Mouse (Mus musculus): ENCODE data around the gene Cyp27a1.

DNA sequence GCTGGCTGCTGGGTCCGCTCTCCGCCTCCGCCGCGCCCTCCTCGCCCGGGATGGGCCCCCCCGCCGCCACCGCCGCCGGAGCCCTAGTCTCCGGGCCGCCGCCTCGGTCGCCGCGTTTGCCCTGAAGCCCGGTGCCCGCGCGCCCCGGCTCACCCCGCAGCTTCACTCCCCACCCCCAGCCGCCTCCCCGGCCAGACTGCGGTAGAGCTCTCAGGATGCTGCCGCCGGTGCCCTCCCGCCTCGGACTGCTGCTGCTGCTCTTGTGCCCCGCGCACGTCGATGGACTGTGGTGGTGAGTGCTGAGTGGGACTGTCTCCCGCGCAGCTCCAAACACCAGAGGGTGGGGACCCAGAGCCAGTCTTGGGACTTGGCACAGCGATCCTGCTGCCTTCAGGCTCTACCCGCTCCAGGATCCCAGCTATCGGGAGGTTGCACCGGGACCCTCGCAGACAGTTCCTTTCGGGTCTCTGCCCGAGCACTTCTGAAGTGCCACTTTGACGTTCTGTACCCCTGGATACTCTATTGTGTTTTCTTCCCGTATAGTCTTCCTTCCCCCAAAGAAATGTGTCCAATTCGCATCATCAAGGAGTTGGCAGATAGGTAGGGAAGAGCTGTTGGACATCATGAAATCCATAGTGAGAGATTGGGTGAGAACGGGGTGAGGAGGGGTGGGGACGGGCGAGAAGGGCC is 58.7 kb downstream of the Cyp27a1 start:
- TF ChIP-seq CTCF (IDR thresholded peaks at IDR 0.05; ENCODE audit: low read depth) (no peak), EP300 (IDR thresholded peaks at IDR 0.05; ENCODE audit: low read depth) (no peak)
